Mouse (Mus musculus): Measurements from ENCODE around the gene Mmd2. TPM values are rescaled to one million over a fixed set of nuclear protein-coding genes. Genes with fewer than 3 reads are reported as not detected.

Gene Mmd2
- polyA plus RNA-seq, 1 experiment: 96.9 TPM

GRCm38 (mm10) chr5:142590953-142591616 is 17.5 kb downstream of the Mmd2 start:
- no peak overlapping the region for H3K27ac ChIP-seq (ENCODE audit: insufficient read depth, low read length)
- TF ChIP-seq POLR2A (IDR thresholded peaks at IDR 0.05; ENCODE audit: extremely low read depth, insufficient read depth, low read length) (no peak), CTCF (IDR thresholded peaks at IDR 0.05; ENCODE audit: extremely low read depth, insufficient read depth, low read length) (no peak)
- no peak overlapping the region for H3K4me3 ChIP-seq (ENCODE audit: insufficient read depth, low read length)
- peaks cover 16% of the 10 kb centered on the region for H3K4me1 ChIP-seq (ENCODE audit: control insufficient read depth, insufficient read depth, low read length)

DNA sequence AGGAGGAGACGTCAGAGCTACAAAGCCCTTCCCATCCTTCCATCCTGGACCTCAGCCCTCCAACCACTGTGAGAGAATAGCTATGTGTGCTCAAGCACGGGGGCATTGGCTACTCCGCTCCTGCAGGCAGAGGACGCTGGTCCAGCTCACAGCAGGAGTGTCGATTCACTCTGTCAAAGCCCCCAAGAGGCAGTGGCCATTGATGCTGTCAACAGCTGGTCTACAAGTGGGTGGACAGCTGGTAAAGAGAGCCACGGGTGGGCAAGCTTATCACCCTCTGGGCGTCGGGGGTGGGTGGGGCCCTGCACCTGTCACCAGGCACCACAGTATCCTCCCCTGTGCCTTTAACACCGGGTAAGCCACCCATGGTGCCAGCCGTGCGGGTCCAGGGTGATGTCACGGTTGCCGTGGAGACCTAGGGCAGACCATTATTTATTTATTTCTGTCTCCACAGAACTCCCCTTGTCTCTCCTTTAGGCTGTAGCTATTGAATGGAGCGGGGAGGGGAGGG is 24.9 kb downstream of the Mmd2 start:
- Histone ChIP-seq H3K27ac (ENCODE audit: insufficient read depth, low read length) (peak overlapping the region; percentile 56; the same call in 1 of the 2 replicates), H3K4me1 (ENCODE audit: control insufficient read depth, insufficient read depth, low read length) (peaks cover 5% of the 10 kb centered on the region), H3K4me3 (ENCODE audit: insufficient read depth, low read length) (no peak overlapping the region)
- TF ChIP-seq POLR2A (IDR thresholded peaks at IDR 0.05; ENCODE audit: extremely low read depth, insufficient read depth, low read length) (no peak), CTCF (IDR thresholded peaks at IDR 0.05; ENCODE audit: extremely low read depth, insufficient read depth, low read length) (no peak)

DNA sequence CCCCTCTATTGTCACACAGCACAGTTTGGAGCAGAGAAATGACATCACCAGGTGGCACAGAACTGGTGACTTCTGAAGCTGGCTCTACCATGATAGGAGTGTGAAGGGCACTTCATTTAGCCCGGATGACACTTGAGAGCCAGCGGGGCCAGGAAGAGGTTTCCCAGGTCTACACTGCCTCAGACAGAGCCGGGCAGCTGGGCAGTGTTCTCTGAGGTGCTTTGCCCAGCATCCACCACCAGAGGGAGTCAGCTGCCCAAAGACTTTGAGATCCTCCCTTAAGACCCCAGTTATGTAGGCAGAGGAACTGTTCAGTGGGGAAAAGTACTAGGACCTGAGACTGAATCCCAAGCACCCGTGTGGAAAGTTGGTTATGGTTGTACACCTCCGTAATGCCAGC is 27.1 kb downstream of the Mmd2 start:
- H3K27ac ChIP-seq (ENCODE audit: insufficient read depth, low read length): no peak overlapping the region
- peaks cover 5% of the 10 kb centered on the region for H3K4me1 ChIP-seq (ENCODE audit: control insufficient read depth, insufficient read depth, low read length)
- TF ChIP-seq POLR2A (IDR thresholded peaks at IDR 0.05; ENCODE audit: extremely low read depth, insufficient read depth, low read length) (no peak), CTCF (IDR thresholded peaks at IDR 0.05; ENCODE audit: extremely low read depth, insufficient read depth, low read length) (peak; percentile 81)
- H3K4me3 ChIP-seq (ENCODE audit: insufficient read depth, low read length): no peak overlapping the region

- H3K27ac ChIP-seq (ENCODE audit: insufficient read depth, low read length): no peak overlapping the region
- no peak for TF ChIP-seq CTCF (IDR thresholded peaks at IDR 0.05; ENCODE audit: extremely low read depth, insufficient read depth, low read length)
- no peak for TF ChIP-seq POLR2A (IDR thresholded peaks at IDR 0.05; ENCODE audit: extremely low read depth, insufficient read depth, low read length)
- H3K4me1 ChIP-seq (ENCODE audit: control insufficient read depth, insufficient read depth, low read length): no peaks in the 10 kb centered on the region
- no peak overlapping the region for H3K4me3 ChIP-seq (ENCODE audit: insufficient read depth, low read length)
Observed at GRCm38 (mm10) chr5:142578192-142578591, 30.4 kb downstream of the Mmd2 start.

DNA sequence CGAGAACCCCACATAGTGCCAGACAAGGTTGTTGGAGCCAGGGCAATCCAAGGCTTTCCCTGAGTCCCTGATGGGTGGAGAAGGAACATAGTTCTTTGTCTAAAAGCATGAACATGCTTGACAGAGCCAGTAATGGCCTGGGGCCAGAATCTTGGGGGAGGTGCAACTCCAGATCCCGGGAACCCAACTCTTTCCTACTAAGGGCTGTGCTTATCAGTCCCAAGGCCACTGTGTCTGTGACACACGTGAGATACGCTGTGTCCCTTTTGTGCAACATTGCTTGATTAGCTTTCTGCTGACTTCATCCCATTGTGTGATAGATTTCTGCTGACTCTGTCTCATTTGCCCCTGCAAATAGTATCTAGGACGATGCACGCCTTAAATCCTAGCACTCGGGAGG is 31.8 kb downstream of the Mmd2 start:
- Histone ChIP-seq H3K4me3 (ENCODE audit: insufficient read depth, low read length) (no peak overlapping the region), H3K27ac (ENCODE audit: insufficient read depth, low read length) (no peak overlapping the region), H3K4me1 (ENCODE audit: control insufficient read depth, insufficient read depth, low read length) (no peaks in the 10 kb centered on the region)
- TF ChIP-seq POLR2A (IDR thresholded peaks at IDR 0.05; ENCODE audit: extremely low read depth, insufficient read depth, low read length): no peak
- TF ChIP-seq CTCF (IDR thresholded peaks at IDR 0.05; ENCODE audit: extremely low read depth, insufficient read depth, low read length): no peak

- Histone ChIP-seq H3K27ac (ENCODE audit: insufficient read depth, low read length) (no peak overlapping the region), H3K4me3 (ENCODE audit: insufficient read depth, low read length) (no peak overlapping the region), H3K4me1 (ENCODE audit: control insufficient read depth, insufficient read depth, low read length) (no peaks in the 10 kb centered on the region)
- TF ChIP-seq CTCF (IDR thresholded peaks at IDR 0.05; ENCODE audit: extremely low read depth, insufficient read depth, low read length) (no peak), POLR2A (IDR thresholded peaks at IDR 0.05; ENCODE audit: extremely low read depth, insufficient read depth, low read length) (no peak)
Observed at GRCm38 (mm10) chr5:142574323-142575057, 34.1 kb downstream of the Mmd2 start.

DNA sequence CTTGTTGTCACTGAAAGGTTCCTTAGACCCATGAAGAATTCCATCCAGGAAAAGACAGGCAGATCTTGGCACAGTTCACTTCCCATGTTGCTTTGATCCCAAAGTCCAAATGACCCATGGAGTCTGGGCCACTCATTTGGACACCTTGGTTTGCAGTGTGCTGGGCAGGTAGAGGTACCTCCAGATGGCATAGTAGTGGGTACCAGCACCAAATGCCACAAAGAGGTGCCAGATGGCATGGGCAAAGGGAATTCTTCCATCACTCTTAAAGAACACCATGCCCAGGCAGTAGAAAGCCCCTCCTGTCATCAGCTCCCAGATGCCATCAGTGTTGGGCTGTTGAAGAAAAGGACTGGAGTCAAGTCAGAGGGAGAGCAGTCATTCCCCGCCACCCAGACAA is 44.0 kb downstream of the Mmd2 start:
- TF ChIP-seq CTCF (IDR thresholded peaks at IDR 0.05; ENCODE audit: extremely low read depth, insufficient read depth, low read length): no peak
- TF ChIP-seq POLR2A (IDR thresholded peaks at IDR 0.05; ENCODE audit: extremely low read depth, insufficient read depth, low read length): no peak
- no peak overlapping the region for H3K27ac ChIP-seq (ENCODE audit: insufficient read depth, low read length)
- no peaks in the 10 kb centered on the region for H3K4me1 ChIP-seq (ENCODE audit: control insufficient read depth, insufficient read depth, low read length)
- no peak overlapping the region for H3K4me3 ChIP-seq (ENCODE audit: insufficient read depth, low read length)

DNA sequence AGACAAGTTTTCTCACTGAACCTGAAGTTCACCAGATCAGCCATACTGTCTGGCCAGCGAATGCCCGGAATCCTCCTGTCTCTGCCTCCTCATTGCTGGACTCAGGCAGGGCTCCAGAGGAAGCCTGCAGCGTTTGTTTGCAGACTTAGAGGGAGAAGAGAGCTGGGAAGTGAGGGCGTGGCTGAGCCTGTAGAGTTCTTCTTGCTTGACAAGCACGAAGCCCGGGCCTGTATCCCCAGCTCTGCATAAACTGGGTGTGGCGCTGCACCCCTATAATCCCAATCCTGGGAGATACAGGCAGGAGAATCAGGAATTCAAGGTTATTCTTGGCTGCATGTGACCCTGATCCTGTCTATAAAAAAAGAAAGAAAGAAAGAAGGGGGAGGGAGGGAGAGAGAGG is 48.3 kb downstream of the Mmd2 start:
- TF ChIP-seq CTCF (IDR thresholded peaks at IDR 0.05; ENCODE audit: extremely low read depth, insufficient read depth, low read length): no peak
- no peak for TF ChIP-seq POLR2A (IDR thresholded peaks at IDR 0.05; ENCODE audit: extremely low read depth, insufficient read depth, low read length)
- no peak overlapping the region for H3K27ac ChIP-seq (ENCODE audit: insufficient read depth, low read length)
- no peak overlapping the region for H3K4me3 ChIP-seq (ENCODE audit: insufficient read depth, low read length)
- no peaks in the 10 kb centered on the region for H3K4me1 ChIP-seq (ENCODE audit: control insufficient read depth, insufficient read depth, low read length)

GRCm38 (mm10) chr5:142557397-142558067 is 51.1 kb downstream of the Mmd2 start:
- H3K4me3 ChIP-seq (ENCODE audit: insufficient read depth, low read length): no peak overlapping the region
- no peak overlapping the region for H3K27ac ChIP-seq (ENCODE audit: insufficient read depth, low read length)
- no peak for TF ChIP-seq POLR2A (IDR thresholded peaks at IDR 0.05; ENCODE audit: extremely low read depth, insufficient read depth, low read length)
- peak; percentile 88 for TF ChIP-seq CTCF (IDR thresholded peaks at IDR 0.05; ENCODE audit: extremely low read depth, insufficient read depth, low read length)
- H3K4me1 ChIP-seq (ENCODE audit: control insufficient read depth, insufficient read depth, low read length): no peaks in the 10 kb centered on the region

Data from cortical plate, adult 2 months (tissue).